In genomic region chr7:122613876-122614275, GRCm38 (mm10) we compare ENCODE assay signal across 11 mouse cellular contexts. TPM values are rescaled to one million over a fixed set of nuclear protein-coding genes. Genes with fewer than 3 reads are reported as not detected.
"Had no signal": no experiment of that assay in that cellular context is flagged by ENCODE, and none has a peak within 500 bp of the region (broad histone marks: within the 10 kb centered on the region; RNA-seq: fewer than 3 reads in every experiment).

No protein-coding gene starts in this region.

- DNase-seq: liver, postnatal 0 days; lung, adult 2 months; lung, postnatal 14 days; lung, postnatal 36 days; retina, postnatal 1 day; right cerebral cortex, adult 18-20 months; thymus, adult 2 months; thymus, postnatal 25 days; thymus, postnatal 4 days had no signal

RNA-seq across cellular contexts. Expression of gene Cacng3, which starts 56.4 kb away (rescaled TPM):
- total RNA-seq: megakaryocyte progenitor cell, adult 5-6 weeks; monocyte, adult 5-6 weeks had no signal
